Mouse (Mus musculus) forebrain, embryonic 12.5 days (tissue): ENCODE data around the gene Prr23a2. TPM values are rescaled to one million over a fixed set of nuclear protein-coding genes. Genes with fewer than 3 reads are reported as not detected.
A peak's percentile ranks its signal among the peaks of the same experiment; 100 is the strongest.

ENCODE experiments used
- ATAC-seq: fragments of 200-750 bp; cut with Nextera tagmentation; 2 replicates; pipeline ENCODE4 v1.8.0; 2017; ENCODE audit warnings: moderate TSS enrichment; ENCODE audit not compliant: low FRiP score
- H3K27ac ChIP-seq: fragments of 300-500 bp; sonication (generic); 2 replicates; pipeline ENCODE4 v1.5.1; 2016; ENCODE audit warnings: mild to moderate bottlenecking
- H3K27me3 ChIP-seq: fragments of 300-500 bp; sonication (generic); 2 replicates; pipeline ENCODE4 v1.6.1; 2016; ENCODE audit warnings: mild to moderate bottlenecking
- H3K36me3 ChIP-seq: fragments of 300-500 bp; sonication (generic); replicated peaks from 2 replicates; pipeline ENCODE4 v1.6.1; 2016; ENCODE audit warnings: mild to moderate bottlenecking
- H3K4me1 ChIP-seq: fragments of 300-500 bp; sonication (generic); 2 replicates; pipeline ENCODE4 v1.6.1; 2016
- H3K4me2 ChIP-seq: fragments of 300-500 bp; sonication (generic); 2 replicates; pipeline ENCODE4 v1.6.1; 2016; ENCODE audit warnings: mild to moderate bottlenecking, moderate library complexity
- H3K4me3 ChIP-seq: fragments of 300-500 bp; sonication (generic); replicated peaks from 2 replicates; pipeline ENCODE4 v1.5.1; 2016; ENCODE audit warnings: mild to moderate bottlenecking
- H3K9ac ChIP-seq: fragments of 300-500 bp; sonication (generic); 2 replicates; pipeline ENCODE4 v1.6.1; 2016; ENCODE audit warnings: mild to moderate bottlenecking
- H3K9me3 ChIP-seq: fragments of 300-500 bp; sonication (generic); 2 replicates; pipeline ENCODE4 v1.6.1; 2016
- WGBS: fragments of 180-500 bp; shearing (Covaris S2); methylation state at CpG from one replicate; pipeline ENCODE4 v1.1.7; 2016; 5-methylcytosine and 5-hydroxymethylcytosine counted together
- polyA plus RNA-seq: library from polyadenylated mRNA; unstranded; fragments of >200 nt; fragmentation: Nextera tagmentation; extraction: Ambion mirVana; gene quantifications from 2 replicates; pipeline ENCODE4 v1.2.1, GENCODE M21; 2016

Prr23a2 gene
- polyA plus RNA-seq, 1 experiment from 2014 or later: not detected

DNA sequence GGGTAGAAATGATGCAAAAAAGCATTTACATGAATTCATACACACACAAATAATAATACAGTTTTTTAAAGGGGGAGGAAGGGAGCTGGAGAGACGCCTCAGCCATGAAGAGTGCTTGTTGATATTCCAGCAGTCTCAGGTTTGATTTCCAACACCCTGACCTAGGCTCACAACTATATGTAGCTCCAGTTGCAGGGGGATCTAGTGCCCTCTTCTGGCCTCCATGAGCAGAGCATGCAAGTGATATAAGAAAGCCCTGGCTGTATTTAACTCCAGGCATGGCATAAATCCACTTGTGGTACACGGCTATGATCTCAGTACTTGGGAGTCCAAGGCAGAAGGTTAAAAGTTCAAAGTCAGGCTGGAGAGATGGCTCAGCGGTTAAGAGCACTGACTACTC is 7.2 kb downstream of the Prr23a2 start:
- H3K27ac ChIP-seq: no peak overlapping the region
- H3K4me3 ChIP-seq: no peak overlapping the region
- H3K27me3 ChIP-seq: no peaks in the 10 kb centered on the region; the same call in 1 of the 2 replicates
- no peak for ATAC-seq
- peaks cover 7% of the 10 kb centered on the region; the same call in 1 of the 2 replicates for H3K9me3 ChIP-seq
- no peaks in the 10 kb centered on the region for H3K4me1 ChIP-seq
- no peaks in the 10 kb centered on the region for H3K36me3 ChIP-seq
- WGBS: 76% methylated on average over 3 of the region's 3 CpGs
- H3K9ac ChIP-seq: no peak overlapping the region
- no peak overlapping the region for H3K4me2 ChIP-seq

GRCm38 (mm10) chr9:98864571-98864970 is 8.3 kb downstream of the Prr23a2 start, which contains the start of gene Prr23a3:
TSS of gene Prr23a3 (plus strand) at chr9:98864767.
- H3K27me3 ChIP-seq: no peaks in the 10 kb centered on the region; the same call in 1 of the 2 replicates
- 0 out of 2 replicates have a peak within 1 kb of the TSS, but pooled peaks have one; percentile 2 for H3K4me3 ChIP-seq
- 71% methylated on average over 22 of the region's 22 CpGs for WGBS
- no peaks in the 10 kb centered on the region for H3K4me1 ChIP-seq
- no peak for ATAC-seq
- no peaks in the 10 kb centered on the region for H3K36me3 ChIP-seq
- peaks cover 7% of the 10 kb centered on the region; the same call in 1 of the 2 replicates for H3K9me3 ChIP-seq
- no peak within 1 kb of the TSS for H3K9ac ChIP-seq
- H3K4me2 ChIP-seq: no peak within 1 kb of the TSS
- H3K27ac ChIP-seq: no peak within 1 kb of the TSS

GRCm38 (mm10) chr9:98901486-98901885 is 45.2 kb downstream of the Prr23a2 start:
- Histone ChIP-seq H3K9ac (no peak overlapping the region), H3K4me1 (no peaks in the 10 kb centered on the region), H3K4me3 (no peak overlapping the region), H3K36me3 (no peaks in the 10 kb centered on the region), H3K4me2 (no peak overlapping the region), H3K9me3 (peaks cover 17% of the 10 kb centered on the region), H3K27ac (no peak overlapping the region), H3K27me3 (no peaks in the 10 kb centered on the region)
- no peak for ATAC-seq
- 74% methylated on average over 1 of the region's 1 CpGs for WGBS

DNA sequence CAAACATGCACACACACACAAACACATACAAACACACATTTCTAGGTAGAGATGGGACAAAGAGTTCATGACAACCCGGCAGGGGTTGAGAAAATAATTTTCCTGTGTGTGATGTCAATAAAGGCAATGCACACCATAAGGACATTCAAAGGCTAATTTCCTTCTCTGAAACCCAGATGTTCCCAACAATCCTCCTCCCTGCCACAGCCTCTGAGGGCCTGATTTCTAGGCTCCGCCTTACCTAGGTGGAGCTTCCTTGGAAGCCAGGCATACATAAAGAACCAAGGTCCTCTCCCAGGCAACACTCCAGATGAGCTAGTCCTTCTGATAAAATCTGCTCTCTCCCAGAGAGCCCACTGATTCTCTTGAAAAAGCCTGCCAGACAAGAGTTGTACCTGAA is 46.5 kb downstream of the Prr23a2 start, which contains the start of gene 7420426K07Rik:
7420426K07Rik (plus strand) TSS at position 301 of the 400 bp plus-strand sequence.
- no peak within 1 kb of the TSS for H3K27ac ChIP-seq
- ATAC-seq: no peak
- 91% methylated on average over 2 of the region's 2 CpGs for WGBS

More for the DNA sequence above, 46.5 kb downstream of the Prr23a2 start, which contains the start of gene 7420426K07Rik:
- H3K4me3 ChIP-seq: no peak within 1 kb of the TSS
- H3K4me1 ChIP-seq: no peaks in the 10 kb centered on the region
- peaks cover 4% of the 10 kb centered on the region; the same call in 1 of the 2 replicates for H3K9me3 ChIP-seq
- H3K9ac ChIP-seq: no peak within 1 kb of the TSS
- H3K4me2 ChIP-seq: no peak within 1 kb of the TSS
- H3K27me3 ChIP-seq: no peaks in the 10 kb centered on the region
- H3K36me3 ChIP-seq: no peaks in the 10 kb centered on the region

Other genes with a start within 250 kb of the Prr23a2 start
- 0.22 TPM in 1 of 2 replicates, not detected in the other for gene Prr23a1, start 14.0 kb upstream of the Prr23a2 start, polyA plus RNA-seq
- not detected in 2 replicates for gene Prr23a3, start 8.3 kb downstream of the Prr23a2 start, polyA plus RNA-seq
- gene 7420426K07Rik, start 46.6 kb downstream of the Prr23a2 start, polyA plus RNA-seq: not detected in 2 replicates
- gene Foxl2, start 98.8 kb downstream of the Prr23a2 start, polyA plus RNA-seq: 1.5 and 2.2 TPM in 2 replicates
- 85.7 and 87.5 TPM in 2 replicates for gene Faim, start 129.9 kb downstream of the Prr23a2 start, polyA plus RNA-seq
- not detected in 2 replicates for gene Gm1123, start 179.2 kb downstream of the Prr23a2 start, polyA plus RNA-seq